Mouse (Mus musculus): ENCODE data around the gene Samhd1. TPM values are rescaled to one million over a fixed set of nuclear protein-coding genes. Genes with fewer than 3 reads are reported as not detected.
A peak's percentile ranks its signal among the peaks of the same experiment; 100 is the strongest.
"Not testable (repeated sequence)": the region's sequence is repeated elsewhere in the genome, so short reads cannot be mapped to it uniquely, and the experiment has no call there.

The Samhd1 gene
- polyA plus RNA-seq (2016; fragmentation: Nextera tagmentation; extraction: Ambion mirVana): 17.1 and 20.6 TPM in 2 replicates

GRCm38 (mm10) chr2:157135014-157135413 is at the start of gene Samhd1:
TSS of gene Samhd1 (minus strand) at chr2:157135265.
- Histone ChIP-seq H3K9me3 (no peaks in the 10 kb centered on the region), H3K27ac (replicated peaks) (peak within 1 kb of the TSS; percentile 49; the same call in 1 of the 2 replicates), H3K27me3 (no peaks in the 10 kb centered on the region), H3K4me2 (replicated peaks) (peak within 1 kb of the TSS; percentile 96), H3K4me1 (peaks cover 7% of the 10 kb centered on the region), H3K36me3 (no peaks in the 10 kb centered on the region), H3K4me3 (peak within 1 kb of the TSS; percentile 77), H3K9ac (replicated peaks) (peak within 1 kb of the TSS; percentile 74)
- WGBS: under 1% methylated on average over 32 of the region's 32 CpGs
- peak; percentile 94 for ATAC-seq (ENCODE audit: low FRiP score, low read depth)

DNA sequence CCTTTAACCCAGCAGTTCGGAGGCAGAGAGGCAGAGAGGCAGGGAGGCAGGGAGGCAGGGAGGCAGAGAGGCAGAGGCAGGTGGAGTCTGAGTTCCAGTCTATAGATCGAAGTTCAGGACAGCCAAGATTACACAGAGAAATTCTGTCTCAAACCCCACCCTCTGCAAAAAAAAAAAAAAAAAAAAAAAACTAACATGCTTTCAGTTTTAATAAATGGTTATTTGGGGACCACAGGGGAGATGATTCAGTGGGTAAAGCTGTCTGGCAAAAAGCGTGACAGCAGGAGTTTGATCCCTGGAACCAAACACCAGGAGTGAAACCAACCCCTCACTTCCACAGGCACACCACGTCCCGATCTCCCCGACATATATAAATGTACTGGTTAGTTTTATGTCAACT is 43.1 kb upstream of the Samhd1 start:
- no peak overlapping the region for H3K9ac ChIP-seq (replicated peaks)
- H3K27me3 ChIP-seq: no peaks in the 10 kb centered on the region
- ATAC-seq (ENCODE audit: low FRiP score, low read depth): no peak
- H3K4me2 ChIP-seq (replicated peaks): no peak overlapping the region
- H3K9me3 ChIP-seq: no peaks in the 10 kb centered on the region
- no peak overlapping the region for H3K4me3 ChIP-seq
- no peaks in the 10 kb centered on the region for H3K4me1 ChIP-seq
- WGBS: 88% methylated on average over 6 of the region's 6 CpGs
- no peak overlapping the region for H3K27ac ChIP-seq (replicated peaks)
- peaks cover 54% of the 10 kb centered on the region for H3K36me3 ChIP-seq

DNA sequence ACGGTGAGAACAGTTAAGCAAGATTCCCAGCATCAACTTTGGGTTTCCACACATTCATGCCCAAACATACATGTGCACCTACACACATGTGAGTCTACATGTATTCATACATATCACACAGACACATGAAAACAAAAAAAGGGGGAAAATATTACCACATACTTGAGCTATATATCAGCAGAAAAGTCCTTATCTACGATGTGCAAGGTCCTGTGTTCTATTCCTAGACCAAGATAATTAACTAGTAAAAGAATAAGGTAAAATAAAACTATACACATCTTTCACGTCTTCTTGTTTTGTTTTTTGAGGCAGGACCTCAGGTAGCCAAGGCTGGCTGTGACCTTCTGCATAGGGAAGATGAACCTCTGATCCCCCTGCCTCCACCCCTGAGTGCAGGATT is 41.2 kb upstream of the Samhd1 start:
- Histone ChIP-seq H3K36me3 (peaks cover 50% of the 10 kb centered on the region), H3K4me3 (no peak overlapping the region), H3K9ac (replicated peaks) (no peak overlapping the region), H3K9me3 (no peaks in the 10 kb centered on the region), H3K4me1 (no peaks in the 10 kb centered on the region), H3K27me3 (no peaks in the 10 kb centered on the region), H3K27ac (replicated peaks) (no peak overlapping the region), H3K4me2 (replicated peaks) (no peak overlapping the region)
- WGBS: 97% methylated on average over 3 of the region's 3 CpGs
- ATAC-seq (ENCODE audit: low FRiP score, low read depth): no peak

DNA sequence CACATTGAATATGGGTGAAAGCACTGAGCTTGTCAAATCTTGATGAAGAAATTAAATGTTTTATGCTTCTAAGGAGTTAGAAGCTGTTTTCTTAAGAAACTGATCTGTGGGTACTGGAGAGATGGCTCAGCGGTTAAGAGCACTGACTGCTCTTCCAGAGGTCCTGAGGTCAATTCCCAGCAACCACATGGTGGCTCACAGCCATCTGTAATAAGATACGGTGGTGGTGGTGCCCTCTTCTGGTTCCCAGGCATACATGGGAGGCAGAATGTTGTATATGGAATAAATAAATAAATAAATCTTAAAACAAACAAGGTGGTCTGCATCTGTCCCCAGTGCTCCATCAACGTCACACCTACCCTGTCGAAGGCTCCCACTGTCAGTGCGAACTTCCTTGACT is 39.4 kb upstream of the Samhd1 start:
- peaks cover 11% of the 10 kb centered on the region; the same call in 1 of the 2 replicates for H3K4me1 ChIP-seq

DNA sequence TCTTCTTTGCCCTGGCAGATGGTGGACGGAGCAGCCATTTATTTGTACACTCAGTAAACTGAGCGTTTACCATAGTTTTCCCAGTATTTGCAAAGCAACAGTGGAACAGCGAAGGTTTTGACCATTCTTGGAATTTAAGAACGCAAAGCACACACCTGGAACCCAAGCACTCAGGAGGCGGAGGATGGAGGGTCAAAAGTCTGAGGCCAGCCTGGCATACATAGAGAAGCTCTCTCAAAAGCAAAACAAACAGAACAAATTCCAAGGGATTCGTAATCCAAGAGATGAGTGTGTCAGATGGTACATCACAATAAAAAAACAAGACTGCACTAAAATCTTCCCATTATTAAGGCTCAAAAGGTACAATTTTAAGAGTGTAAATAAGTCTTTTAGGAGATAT is 38.5 kb upstream of the Samhd1 start:
- H3K36me3 ChIP-seq: peaks cover 59% of the 10 kb centered on the region
- 92% methylated on average over 6 of the region's 6 CpGs for WGBS

More for the DNA sequence above, 39.4 kb upstream of the Samhd1 start:
- H3K4me3 ChIP-seq: no peak overlapping the region
- WGBS: 78% methylated on average over 5 of the region's 5 CpGs
- H3K36me3 ChIP-seq: peaks cover 53% of the 10 kb centered on the region
- no peak overlapping the region for H3K27ac ChIP-seq (replicated peaks)
- no peaks in the 10 kb centered on the region for H3K27me3 ChIP-seq
- no peak for ATAC-seq (ENCODE audit: low FRiP score, low read depth)
- no peak overlapping the region for H3K4me2 ChIP-seq (replicated peaks)
- no peaks in the 10 kb centered on the region for H3K9me3 ChIP-seq
- no peak overlapping the region for H3K9ac ChIP-seq (replicated peaks)

GRCm38 (mm10) chr2:157172984-157173383 is 37.9 kb upstream of the Samhd1 start:
- no peaks in the 10 kb centered on the region for H3K27me3 ChIP-seq
- ATAC-seq (ENCODE audit: low FRiP score, low read depth): no peak
- peaks cover 61% of the 10 kb centered on the region for H3K36me3 ChIP-seq
- H3K4me2 ChIP-seq (replicated peaks): no peak overlapping the region
- no peak overlapping the region for H3K27ac ChIP-seq (replicated peaks)
- no peaks in the 10 kb centered on the region for H3K9me3 ChIP-seq
- H3K9ac ChIP-seq (replicated peaks): no peak overlapping the region
- H3K4me3 ChIP-seq: no peak overlapping the region
- H3K4me1 ChIP-seq: peaks cover 11% of the 10 kb centered on the region; the same call in 1 of the 2 replicates
- WGBS: 95% methylated on average over 6 of the region's 6 CpGs

More for the DNA sequence above, 38.5 kb upstream of the Samhd1 start:
- Histone ChIP-seq H3K27ac (replicated peaks) (no peak overlapping the region), H3K9me3 (no peaks in the 10 kb centered on the region), H3K4me2 (replicated peaks) (no peak overlapping the region), H3K4me3 (no peak overlapping the region), H3K27me3 (no peaks in the 10 kb centered on the region), H3K4me1 (peaks cover 11% of the 10 kb centered on the region; the same call in 1 of the 2 replicates), H3K9ac (replicated peaks) (no peak overlapping the region)
- ATAC-seq (ENCODE audit: low FRiP score, low read depth): no peak

DNA sequence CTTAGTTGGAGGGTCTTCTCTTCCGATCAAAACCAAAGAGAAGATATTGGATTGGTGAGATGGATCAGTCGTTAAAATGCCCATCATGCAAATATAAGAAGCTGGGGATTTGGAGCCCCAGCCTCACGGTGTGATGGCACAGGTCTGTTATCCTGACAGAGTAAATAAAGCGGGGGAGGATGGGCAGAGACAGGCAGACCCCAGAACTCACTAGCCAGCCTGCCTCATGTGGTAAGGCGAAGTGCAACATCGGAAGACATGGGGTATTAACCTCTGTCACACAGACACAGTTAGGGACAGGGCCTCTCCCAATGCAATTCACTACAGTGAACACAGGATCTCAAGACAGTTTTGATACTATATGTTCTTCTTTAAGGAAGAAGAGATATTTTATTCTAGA is 35.6 kb upstream of the Samhd1 start:
- no peak for ATAC-seq (ENCODE audit: low FRiP score, low read depth)
- WGBS: 25% methylated on average over 6 of the region's 6 CpGs
- H3K36me3 ChIP-seq: peaks cover 62% of the 10 kb centered on the region
- H3K4me3 ChIP-seq: no peak overlapping the region
- H3K27me3 ChIP-seq: no peaks in the 10 kb centered on the region
- H3K4me2 ChIP-seq (replicated peaks): 0 out of 2 replicates have a peak overlapping the region, but pooled peaks have one; percentile 4
- H3K4me1 ChIP-seq: peaks cover 11% of the 10 kb centered on the region; the same call in 1 of the 2 replicates
- no peaks in the 10 kb centered on the region for H3K9me3 ChIP-seq
- H3K9ac ChIP-seq (replicated peaks): no peak overlapping the region; the same call in 1 of the 2 replicates
- H3K27ac ChIP-seq (replicated peaks): peak overlapping the region; percentile 60

GRCm38 (mm10) chr2:157170166-157170565 is 35.1 kb upstream of the Samhd1 start:
- 12% methylated on average over 5 of the region's 5 CpGs for WGBS
- Histone ChIP-seq H3K9me3 (no peaks in the 10 kb centered on the region), H3K36me3 (peaks cover 57% of the 10 kb centered on the region), H3K4me3 (no peak overlapping the region), H3K27me3 (no peaks in the 10 kb centered on the region), H3K4me1 (peaks cover 11% of the 10 kb centered on the region; the same call in 1 of the 2 replicates), H3K4me2 (replicated peaks) (0 out of 2 replicates have a peak overlapping the region, but pooled peaks have one; percentile 4), H3K27ac (replicated peaks) (peak overlapping the region; percentile 60), H3K9ac (replicated peaks) (no peak overlapping the region; the same call in 1 of the 2 replicates)
- ATAC-seq (ENCODE audit: low FRiP score, low read depth): peak; percentile 88

DNA sequence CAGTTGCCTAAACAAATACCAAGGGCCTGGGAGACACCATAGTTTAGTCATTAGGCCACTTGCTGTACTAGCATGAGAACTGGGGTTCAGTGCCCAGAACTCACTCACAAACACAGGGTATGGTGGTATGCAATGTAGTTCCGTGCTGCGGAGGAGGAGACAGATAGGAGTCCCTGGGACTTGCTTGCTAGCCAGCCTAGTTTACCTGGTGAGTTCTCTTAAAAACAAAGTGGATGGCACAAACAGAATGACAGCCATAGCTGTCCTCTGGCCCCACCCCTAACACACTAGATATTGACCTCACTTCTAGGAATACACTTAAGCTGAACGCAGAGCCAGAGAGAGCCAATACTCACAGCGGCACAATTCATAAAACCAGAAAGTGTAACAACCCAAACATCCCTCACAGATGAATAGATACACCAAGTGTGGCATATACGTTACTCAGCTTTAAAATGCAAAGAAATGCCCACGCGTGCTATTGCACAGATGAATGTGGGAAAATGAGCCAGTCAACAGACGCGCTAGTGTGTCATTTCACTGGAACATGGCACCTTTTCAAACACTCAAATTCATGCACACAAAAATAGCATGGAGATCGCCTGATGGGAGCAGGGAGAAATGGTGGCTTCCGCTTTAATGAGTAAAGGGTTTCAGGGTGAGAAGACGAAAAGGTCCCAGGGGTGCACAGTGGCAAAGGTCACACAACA is 31.5 kb upstream of the Samhd1 start:
- WGBS: 96% methylated on average over 12 of the region's 12 CpGs
- H3K4me1 ChIP-seq: peaks cover 11% of the 10 kb centered on the region; the same call in 1 of the 2 replicates
- H3K36me3 ChIP-seq: peaks cover 59% of the 10 kb centered on the region

DNA sequence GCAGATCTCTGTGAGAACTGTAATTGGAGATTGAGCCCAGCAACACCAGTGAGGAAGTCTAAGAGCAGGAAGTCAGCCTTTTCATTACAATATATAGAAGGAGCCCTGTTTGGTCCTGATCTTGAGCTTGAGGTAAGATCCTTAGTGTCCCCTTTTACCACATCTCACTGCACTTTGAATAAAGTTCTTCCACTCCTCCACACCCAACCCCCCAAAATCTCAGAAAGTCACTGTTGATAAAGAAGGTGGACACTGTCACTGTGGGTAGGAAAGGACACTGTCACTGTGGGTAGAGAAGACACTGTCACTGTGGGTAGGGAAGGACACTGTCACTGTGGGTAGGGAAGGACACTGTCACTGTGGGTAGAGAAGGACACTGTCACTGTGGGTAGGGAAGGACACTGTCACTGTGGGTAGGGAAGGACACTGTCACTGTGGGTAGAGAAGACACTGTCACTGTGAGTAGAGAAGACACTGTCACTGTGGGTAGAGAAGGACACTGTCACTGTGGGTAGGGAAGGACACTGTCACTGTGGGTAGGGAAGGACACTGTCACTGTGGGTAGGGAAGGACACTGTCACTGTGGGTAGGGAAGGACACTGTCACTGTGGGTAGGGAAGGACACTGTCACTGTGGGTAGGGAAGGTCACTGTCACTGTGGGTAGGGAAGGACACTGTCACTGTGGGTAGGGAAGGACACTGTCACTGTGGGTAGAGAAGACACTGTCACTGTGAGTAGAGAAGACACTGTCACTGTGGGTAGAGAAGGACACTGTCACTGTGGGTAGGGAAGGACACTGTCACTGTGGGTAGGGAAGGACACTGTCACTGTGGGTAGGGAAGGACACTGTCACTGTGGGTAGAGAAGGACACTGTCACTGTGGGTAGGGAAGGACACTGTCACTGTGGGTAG is 30.5 kb upstream of the Samhd1 start:
- not testable (repeated sequence) for H3K9me3 ChIP-seq; H3K27ac ChIP-seq (replicated peaks); H3K4me1 ChIP-seq; H3K4me3 ChIP-seq; H3K4me2 ChIP-seq (replicated peaks); H3K27me3 ChIP-seq; ATAC-seq (ENCODE audit: low FRiP score, low read depth); H3K9ac ChIP-seq (replicated peaks)
- peaks cover 66% of the 10 kb centered on the region for H3K36me3 ChIP-seq

More for the DNA sequence above, 31.5 kb upstream of the Samhd1 start:
- Histone ChIP-seq H3K27ac (replicated peaks) (no peak overlapping the region), H3K9ac (replicated peaks) (no peak overlapping the region), H3K27me3 (no peaks in the 10 kb centered on the region), H3K4me3 (no peak overlapping the region), H3K4me2 (replicated peaks) (no peak overlapping the region), H3K9me3 (no peaks in the 10 kb centered on the region)
- no peak for ATAC-seq (ENCODE audit: low FRiP score, low read depth)

DNA sequence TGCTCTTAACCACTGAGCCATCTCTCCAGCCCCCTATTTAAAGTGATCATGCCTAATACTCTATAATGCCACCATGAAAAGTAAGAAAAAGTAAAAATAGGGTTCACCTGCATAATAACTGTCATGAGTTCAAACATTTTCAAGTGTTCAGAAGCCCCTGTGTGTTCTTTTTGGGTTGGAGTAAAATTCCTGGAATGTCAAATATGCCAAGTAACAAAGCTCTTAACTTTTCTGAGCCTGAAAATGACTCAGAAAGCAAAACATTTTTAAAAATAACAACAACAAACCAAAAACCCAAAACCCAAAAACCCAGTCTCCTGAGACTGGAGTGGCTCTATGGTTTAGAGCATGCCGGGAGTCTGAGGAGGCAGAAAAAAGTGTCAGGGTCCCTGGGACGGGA is 29.0 kb upstream of the Samhd1 start:
- Histone ChIP-seq H3K4me2 (replicated peaks) (no peak overlapping the region), H3K9ac (replicated peaks) (no peak overlapping the region), H3K9me3 (no peaks in the 10 kb centered on the region), H3K4me1 (no peaks in the 10 kb centered on the region), H3K27me3 (no peaks in the 10 kb centered on the region), H3K36me3 (peaks cover 74% of the 10 kb centered on the region), H3K4me3 (no peak overlapping the region), H3K27ac (replicated peaks) (no peak overlapping the region)
- 88% methylated on average over 2 of the region's 2 CpGs for WGBS
- ATAC-seq (ENCODE audit: low FRiP score, low read depth): no peak

DNA sequence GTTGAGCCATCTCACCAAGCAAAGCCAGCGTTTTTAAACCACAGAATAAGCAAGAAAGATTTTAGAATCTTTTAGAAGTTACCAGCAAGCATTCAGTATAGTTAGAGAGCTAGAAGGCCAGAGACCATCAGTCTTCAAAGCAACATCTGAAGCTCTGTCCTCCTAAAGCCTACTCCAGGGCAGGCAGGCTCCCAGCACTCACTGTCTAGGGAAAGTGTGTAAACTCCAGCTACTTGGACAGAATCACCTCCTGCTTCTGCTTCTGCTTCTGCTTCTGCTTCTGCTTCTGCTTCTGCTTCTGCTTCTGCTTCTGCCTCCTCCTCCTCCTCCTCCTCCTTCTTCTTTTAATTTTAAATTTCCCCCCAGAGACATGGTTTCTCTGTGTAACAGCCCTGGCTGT is 21.0 kb upstream of the Samhd1 start:
- H3K9ac ChIP-seq (replicated peaks): no peak overlapping the region
- peaks cover 85% of the 10 kb centered on the region for H3K36me3 ChIP-seq
- H3K27me3 ChIP-seq: no peaks in the 10 kb centered on the region
- 100% methylated on average over 1 of the region's 1 CpGs for WGBS
- no peak overlapping the region for H3K4me2 ChIP-seq (replicated peaks)
- ATAC-seq (ENCODE audit: low FRiP score, low read depth): no peak
- no peak overlapping the region for H3K4me3 ChIP-seq
- H3K27ac ChIP-seq (replicated peaks): no peak overlapping the region
- H3K9me3 ChIP-seq: no peaks in the 10 kb centered on the region
- H3K4me1 ChIP-seq: no peaks in the 10 kb centered on the region
